Mouse (Mus musculus) bone marrow, adult 2 months (tissue): ENCODE measurements around the gene Atg13. TPM values are rescaled to one million over a fixed set of nuclear protein-coding genes. Genes with fewer than 3 reads are reported as not detected.
A peak's percentile ranks its signal among the peaks of the same experiment; 100 is the strongest.

ENCODE experiments used
- H3K27ac ChIP-seq: fragments of 200-500 bp; 2 replicates; pipeline ENCODE4 v1.5.1; 2012; ENCODE audit warnings: low read depth, mild to moderate bottlenecking, control low read depth, inconsistent platforms, low read length; ENCODE audit not compliant: control insufficient read depth, poor library complexity, insufficient read depth
- H3K4me1 ChIP-seq: fragments of 200-500 bp; 2 replicates; pipeline ENCODE4 v1.6.1; 2011; ENCODE audit warnings: low read length; ENCODE audit not compliant: control insufficient read depth, insufficient read depth
- H3K4me3 ChIP-seq: fragments of 200-500 bp; replicated peaks from 2 replicates; pipeline ENCODE3; 2011; ENCODE audit warnings: mild to moderate bottlenecking, low read depth, low read length, control low read depth; ENCODE audit not compliant: control insufficient read depth
- CTCF ChIP-seq: fragments of 200-500 bp; IDR thresholded peaks from 2 replicates; pipeline ENCODE4 v1.5.1; 2011; ENCODE audit warnings: low read length, control low read depth; ENCODE audit not compliant: control insufficient read depth, insufficient read depth
- POLR2A ChIP-seq: fragments of 200-500 bp; IDR thresholded peaks from 2 replicates; pipeline ENCODE4 v1.6.1; 2011; ENCODE audit warnings: low read depth, mild to moderate bottlenecking, control low read depth, low read length, borderline replicate concordance; ENCODE audit not compliant: control insufficient read depth
- WGBS: fragments of 180-500 bp; shearing (Covaris S2); methylation state at CpG from one replicate; pipeline ENCODE4 v1.1.7; 2018; 5-methylcytosine and 5-hydroxymethylcytosine counted together
- polyA plus RNA-seq: library from polyadenylated mRNA; stranded (reverse); fragments of >200 nt; gene quantifications from 2 replicates; pipeline ENCODE4 v1.2.4, GENCODE M21; 2011; ENCODE audit warnings: low replicate concordance; ENCODE audit not compliant: missing spikeins, insufficient read depth, insufficient read length

The Atg13 gene
- polyA plus RNA-seq, 1 experiment: 12.9 TPM

DNA sequence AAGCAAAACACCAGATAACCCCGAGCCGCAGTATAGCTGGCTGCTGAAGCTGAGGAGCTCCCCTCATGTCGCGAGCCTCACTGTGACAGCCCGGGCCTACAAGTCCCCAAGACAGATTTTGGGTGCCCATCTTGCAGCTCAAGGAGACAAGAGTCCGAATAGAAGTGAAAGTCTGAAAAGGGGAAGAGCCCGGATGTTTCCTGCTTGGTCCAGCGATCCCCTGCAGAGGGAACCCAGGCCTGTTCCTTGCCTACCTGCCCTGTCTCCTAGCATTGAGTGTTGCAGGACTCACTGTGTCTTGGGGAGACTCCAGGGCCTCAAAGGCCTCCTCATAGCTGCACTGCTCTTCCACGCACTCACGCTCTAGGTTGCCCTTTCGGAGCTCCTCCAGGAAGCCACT lies 74.9 kb downstream of the Atg13 start:
- 78% methylated on average over 11 of the region's 11 CpGs for WGBS
- Histone ChIP-seq H3K27ac (no peak overlapping the region), H3K4me1 (no peaks in the 10 kb centered on the region; the same call in 1 of the 2 replicates), H3K4me3 (no peak overlapping the region)
- TF ChIP-seq POLR2A: no peak
- no peak for TF ChIP-seq CTCF

GRCm38 (mm10) chr2:91634841-91635240 lies 75.5 kb downstream of the Atg13 start:
- H3K4me3 ChIP-seq: no peak overlapping the region
- 49% methylated on average over 9 of the region's 9 CpGs for WGBS
- H3K4me1 ChIP-seq: no peaks in the 10 kb centered on the region; the same call in 1 of the 2 replicates
- no peak overlapping the region for H3K27ac ChIP-seq
- TF ChIP-seq POLR2A (no peak), CTCF (no peak)

GRCm38 (mm10) chr2:91633334-91633977 lies 76.9 kb downstream of the Atg13 start:
- Histone ChIP-seq H3K4me3 (no peak overlapping the region), H3K27ac (no peak overlapping the region), H3K4me1 (no peaks in the 10 kb centered on the region; the same call in 1 of the 2 replicates)
- 80% methylated on average over 12 of the region's 12 CpGs for WGBS
- TF ChIP-seq POLR2A (no peak), CTCF (no peak)

DNA sequence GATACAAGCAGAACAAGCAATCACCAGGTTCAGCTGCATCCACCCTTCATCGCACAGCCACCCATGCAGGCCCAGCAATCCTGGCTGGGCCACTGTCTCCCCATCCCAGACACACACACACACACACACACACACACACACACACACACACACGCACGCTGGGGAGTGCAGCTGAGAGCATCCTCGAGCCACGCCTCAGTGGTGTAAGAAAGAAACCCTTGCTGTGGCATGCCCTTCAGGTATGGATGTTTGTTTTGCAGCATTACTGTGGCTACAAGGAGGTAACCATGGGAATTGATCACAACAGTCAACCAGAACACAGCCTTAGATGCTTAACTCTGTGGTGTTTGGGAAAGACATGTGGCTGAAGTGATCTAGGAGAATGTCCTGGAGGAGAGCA lies 78.1 kb downstream of the Atg13 start:
- Histone ChIP-seq H3K4me3 (no peak overlapping the region), H3K27ac (no peak overlapping the region), H3K4me1 (no peaks in the 10 kb centered on the region; the same call in 1 of the 2 replicates)
- no peak for TF ChIP-seq POLR2A
- TF ChIP-seq CTCF: no peak
- WGBS: 85% methylated on average over 5 of the region's 5 CpGs

DNA sequence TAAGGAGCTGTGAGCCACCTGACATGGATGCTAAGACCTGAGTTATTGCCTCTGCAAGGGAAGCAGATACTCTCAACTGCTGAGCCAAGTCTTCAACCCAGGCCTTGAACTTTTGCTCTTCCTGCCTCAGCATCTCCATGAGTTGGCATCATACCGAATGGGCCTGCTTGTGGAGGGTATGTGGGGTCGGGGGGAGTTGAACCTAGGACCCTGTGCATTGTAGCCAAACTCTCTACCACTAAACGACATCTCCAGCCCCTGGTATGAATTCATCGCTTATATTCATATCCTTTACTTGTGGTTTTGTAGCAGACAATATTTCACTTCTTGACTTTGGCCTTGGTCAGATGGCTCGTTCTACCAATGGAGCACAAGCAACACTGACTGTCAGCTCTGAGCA lies 78.5 kb downstream of the Atg13 start:
- Histone ChIP-seq H3K4me3 (no peak overlapping the region), H3K27ac (no peak overlapping the region), H3K4me1 (no peaks in the 10 kb centered on the region; the same call in 1 of the 2 replicates)
- TF ChIP-seq CTCF (no peak), POLR2A (no peak)
- 82% methylated on average over 5 of the region's 5 CpGs for WGBS

DNA sequence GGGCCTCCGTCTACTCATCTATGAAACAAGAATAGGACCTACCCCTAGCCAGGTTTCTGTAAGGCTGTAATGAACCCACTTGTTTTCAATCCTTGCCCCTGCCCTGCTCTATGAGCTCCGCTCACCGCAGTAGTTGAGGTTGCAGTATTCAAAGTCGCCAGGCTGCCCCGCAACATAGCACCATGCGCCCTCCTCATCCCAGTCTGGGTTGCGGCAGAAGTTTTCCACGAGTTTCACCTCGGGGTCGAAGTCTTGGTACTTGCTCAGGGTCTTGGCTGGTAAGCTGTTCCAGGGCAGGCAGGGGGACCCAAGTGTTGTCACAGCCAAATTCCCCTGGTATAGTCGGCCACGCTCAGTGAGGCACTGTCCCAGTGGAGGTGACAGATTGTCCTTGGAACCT lies 80.0 kb downstream of the Atg13 start:
- Histone ChIP-seq H3K4me3 (no peak overlapping the region), H3K27ac (no peak overlapping the region), H3K4me1 (no peaks in the 10 kb centered on the region; the same call in 1 of the 2 replicates)
- 90% methylated on average over 12 of the region's 12 CpGs for WGBS
- TF ChIP-seq POLR2A (no peak), CTCF (no peak)

- H3K4me3 ChIP-seq: no peak overlapping the region
- no peak overlapping the region for H3K27ac ChIP-seq
- 0 out of 2 replicates have a peak, but pooled peaks have one; percentile 1 for TF ChIP-seq CTCF
- no peak for TF ChIP-seq POLR2A
- no peaks in the 10 kb centered on the region; the same call in 1 of the 2 replicates for H3K4me1 ChIP-seq
- WGBS: 81% methylated on average over 18 of the region's 18 CpGs
These were observed 80.7 kb downstream of the Atg13 start for GRCm38 (mm10) chr2:91629682-91630081.

- no peak overlapping the region for H3K4me3 ChIP-seq
- no peaks in the 10 kb centered on the region for H3K4me1 ChIP-seq
- 87% methylated on average over 8 of the region's 8 CpGs for WGBS
- no peak overlapping the region for H3K27ac ChIP-seq
- TF ChIP-seq CTCF: no peak
- no peak for TF ChIP-seq POLR2A
These were observed 82.2 kb downstream of the Atg13 start for GRCm38 (mm10) chr2:91628171-91628570.

GRCm38 (mm10) chr2:91627486-91627885 lies 82.9 kb downstream of the Atg13 start:
- TF ChIP-seq POLR2A (no peak), CTCF (no peak)
- WGBS: 71% methylated on average over 5 of the region's 5 CpGs
- Histone ChIP-seq H3K4me1 (peaks cover 2% of the 10 kb centered on the region; the same call in 1 of the 2 replicates), H3K27ac (no peak overlapping the region), H3K4me3 (no peak overlapping the region)

Other genes starting within 250 kb of the Atg13 start
- gene Ckap5, start 183.8 kb downstream of the Atg13 start, polyA plus RNA-seq: 23.2 and 30.8 TPM in 2 replicates
- 0.49 and 2.7 TPM in 2 replicates for gene F2, start 74.2 kb downstream of the Atg13 start, polyA plus RNA-seq
- gene Zfp408, start 60.8 kb downstream of the Atg13 start, polyA plus RNA-seq: 6.8 and 6.9 TPM in 2 replicates
- gene Arhgap1, start 60.7 kb downstream of the Atg13 start, polyA plus RNA-seq: 15.4 and 35.2 TPM in 2 replicates
- gene Harbi1, start 276 bp upstream of the Atg13 start, polyA plus RNA-seq: 1.2 and 2.4 TPM in 2 replicates
- gene Ambra1, start 19.6 kb upstream of the Atg13 start, polyA plus RNA-seq: 8.3 and 21.1 TPM in 2 replicates
- not detected in 2 replicates for gene Chrm4, start 216.7 kb upstream of the Atg13 start, polyA plus RNA-seq
- gene Mdk, start 221.7 kb upstream of the Atg13 start, polyA plus RNA-seq: 14.9 and 18.6 TPM in 2 replicates
- not detected in 2 replicates for gene Gm9821, start 235.1 kb upstream of the Atg13 start, polyA plus RNA-seq